Comparison of ENCODE assay signal across 9 mouse cellular contexts in the genomic region with DNA sequence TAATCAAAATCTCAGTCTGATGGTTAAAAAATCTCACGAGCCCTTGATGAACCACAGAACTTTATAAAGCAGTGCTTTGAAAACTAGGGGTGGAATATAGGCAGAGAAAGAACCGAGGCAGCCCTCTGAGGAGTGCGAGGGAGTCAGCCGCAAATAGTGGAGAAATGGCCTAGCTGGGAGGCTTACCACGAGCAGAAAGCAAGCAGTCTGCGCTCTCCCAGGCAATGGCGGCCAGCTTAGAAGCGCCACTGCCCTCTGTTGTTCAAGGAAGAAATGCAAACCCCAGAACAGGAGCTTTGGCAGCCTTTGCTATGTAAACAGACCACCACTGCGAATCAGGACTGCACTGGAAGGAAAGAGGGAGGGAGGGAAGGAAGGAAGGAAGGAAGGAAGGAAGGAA.
DNase-seq lines count a peak whose midpoint lies in the region; ATAC-seq and TF ChIP-seq lines count a peak whose summit lies in the region.
"Had no signal": no experiment of that assay in that cellular context is flagged by ENCODE, and none has a peak within 500 bp of the region (broad histone marks: within the 10 kb centered on the region; RNA-seq: fewer than 3 reads in every experiment).

No protein-coding gene starts in this region.

- H3K9me3 ChIP-seq in forebrain, postnatal 0 days (ENCODE audit: low read length): no peaks in the 10 kb centered on the region
- H3K9me3 ChIP-seq in hindbrain, embryonic 11.5 days (ENCODE audit: control insufficient read depth, low read length): no peaks in the 10 kb centered on the region
- H3K9me3 ChIP-seq: liver, embryonic 13.5 days had no signal

- 12% methylated on average over 9 of the region's 9 CpGs for WGBS in forebrain, postnatal 0 days
- 15% methylated on average over 9 of the region's 9 CpGs for WGBS in hindbrain, embryonic 11.5 days

- no peak overlapping the region for H3K4me2 ChIP-seq in forebrain, postnatal 0 days (ENCODE audit: low read depth)
- H3K4me2 ChIP-seq in hindbrain, embryonic 11.5 days (replicated peaks; ENCODE audit: low read depth, low read length): no peak overlapping the region
- H3K4me2 ChIP-seq: liver, embryonic 13.5 days had no signal

- H3K27me3 ChIP-seq in forebrain, postnatal 0 days (ENCODE audit: insufficient read depth, low read length): peaks cover 24% of the 10 kb centered on the region
- H3K27me3 ChIP-seq in hindbrain, embryonic 11.5 days (ENCODE audit: control insufficient read depth, insufficient read depth, low read length): no peaks in the 10 kb centered on the region
- H3K27me3 ChIP-seq: liver, embryonic 13.5 days had no signal

- peak; percentile 69 for ATAC-seq in forebrain, postnatal 0 days
- 0 out of 2 replicates have a peak, but pooled peaks have one; percentile 38 for ATAC-seq in hindbrain, embryonic 11.5 days (ENCODE audit: low FRiP score)

- H3K27ac ChIP-seq in forebrain, postnatal 0 days (ENCODE audit: low read depth, low read length): no peak overlapping the region
- H3K27ac ChIP-seq in hindbrain, embryonic 11.5 days (ENCODE audit: low read depth, low read length): no peak overlapping the region
- H3K27ac ChIP-seq: liver, embryonic 13.5 days had no signal

- peak; percentile 61 for DNase-seq in ES-CJ7 (ENCODE audit: low read depth, low spot score)
- peak; percentile 83 for DNase-seq in brain, adult 2 months (ENCODE audit: low read depth, low spot score)
- DNase-seq in forebrain, postnatal 0 days: peak; percentile 82
- DNase-seq in hindbrain, embryonic 11.5 days (ENCODE audit: low spot score): peak; percentile 72
- DNase-seq in layer of hippocampus, postnatal 10 days (ENCODE audit: low spot score in 2 of 2): peak; percentile 56 to 67
- peak; percentile 51 to 59 for DNase-seq in lung, postnatal 4 days
- DNase-seq in right cerebral cortex, postnatal 4 days: peak; percentile 59
- no peak for DNase-seq in thymus, adult 18-20 months
- DNase-seq: liver, embryonic 13.5 days had no signal

- no peaks in the 10 kb centered on the region for H3K4me1 ChIP-seq in forebrain, postnatal 0 days (ENCODE audit: insufficient read depth)
- no peaks in the 10 kb centered on the region for H3K4me1 ChIP-seq in hindbrain, embryonic 11.5 days (replicated peaks; ENCODE audit: control insufficient read depth, insufficient read depth, low read length)
- H3K4me1 ChIP-seq: liver, embryonic 13.5 days had no signal

- H3K4me3 ChIP-seq in forebrain, postnatal 0 days (ENCODE audit: low read depth, low read length): no peak overlapping the region
- no peak overlapping the region for H3K4me3 ChIP-seq in hindbrain, embryonic 11.5 days (ENCODE audit: low read depth, low read length)
- H3K4me3 ChIP-seq: liver, embryonic 13.5 days had no signal

- peak; percentile 85 for TF ChIP-seq CTCF in forebrain, postnatal 0 days (IDR thresholded peaks at IDR 0.05; ENCODE audit: low read depth)

- H3K36me3 ChIP-seq in forebrain, postnatal 0 days (ENCODE audit: insufficient read depth): no peaks in the 10 kb centered on the region
- no peaks in the 10 kb centered on the region for H3K36me3 ChIP-seq in hindbrain, embryonic 11.5 days (ENCODE audit: control insufficient read depth, insufficient read depth, low read length)
- H3K36me3 ChIP-seq: liver, embryonic 13.5 days had no signal

- no peak overlapping the region for H3K9ac ChIP-seq in forebrain, postnatal 0 days
- no peak overlapping the region for H3K9ac ChIP-seq in hindbrain, embryonic 11.5 days (ENCODE audit: low read depth, low read length)
- H3K9ac ChIP-seq: liver, embryonic 13.5 days had no signal

Comparison
In these comparisons a context has a peak if more than half of its experiments do, and no peak if none do; other contexts are left out.
1. DNase-seq: peak in ES-CJ7 (single experiment), brain, adult 2 months (single experiment), forebrain, postnatal 0 days (single experiment), hindbrain, embryonic 11.5 days (single experiment), layer of hippocampus, postnatal 10 days (2 of 2), lung, postnatal 4 days (2 of 2) and right cerebral cortex, postnatal 4 days (single experiment); none in thymus, adult 18-20 months (0 of 2).